Mouse (Mus musculus) hematopoietic multipotent progenitor cell, adult 10-12 weeks (in vitro differentiated cells): ENCODE results near the gene Lypd5. TPM values are rescaled to one million over a fixed set of nuclear protein-coding genes. Genes with fewer than 3 reads are reported as not detected.

ENCODE experiments used
- polyA plus RNA-seq: library from polyadenylated mRNA; stranded (reverse); fragments of >175 nt; gene quantifications from 2 replicates; pipeline ENCODE4 v1.2.3, GENCODE M21; 2012; ENCODE audit warnings: low replicate concordance

Lypd5 gene
- not detected in 2 replicates for polyA plus RNA-seq

DNA sequence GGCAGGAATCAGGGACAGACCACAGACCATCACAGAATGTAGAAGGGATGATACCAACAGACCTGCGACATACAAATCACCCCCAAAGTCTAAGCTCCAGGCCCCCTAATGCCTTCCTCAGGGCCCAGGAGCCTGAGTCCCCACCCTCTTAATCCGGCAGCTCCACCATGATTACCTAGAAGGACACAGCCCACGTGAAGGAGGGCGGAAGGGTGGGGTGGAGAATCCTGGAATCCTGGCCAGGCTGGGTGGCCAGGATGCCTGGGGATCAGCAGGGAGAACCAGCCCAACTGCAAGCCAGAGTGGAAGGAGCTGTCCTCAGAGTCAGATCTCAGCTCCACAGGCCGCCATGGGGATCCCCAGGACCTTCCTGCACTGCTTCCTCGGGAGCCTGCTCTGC lies at the start of gene Lypd5:
TSS of gene Lypd5 (plus strand) at position 301 of the 400 bp plus-strand sequence.

DNA sequence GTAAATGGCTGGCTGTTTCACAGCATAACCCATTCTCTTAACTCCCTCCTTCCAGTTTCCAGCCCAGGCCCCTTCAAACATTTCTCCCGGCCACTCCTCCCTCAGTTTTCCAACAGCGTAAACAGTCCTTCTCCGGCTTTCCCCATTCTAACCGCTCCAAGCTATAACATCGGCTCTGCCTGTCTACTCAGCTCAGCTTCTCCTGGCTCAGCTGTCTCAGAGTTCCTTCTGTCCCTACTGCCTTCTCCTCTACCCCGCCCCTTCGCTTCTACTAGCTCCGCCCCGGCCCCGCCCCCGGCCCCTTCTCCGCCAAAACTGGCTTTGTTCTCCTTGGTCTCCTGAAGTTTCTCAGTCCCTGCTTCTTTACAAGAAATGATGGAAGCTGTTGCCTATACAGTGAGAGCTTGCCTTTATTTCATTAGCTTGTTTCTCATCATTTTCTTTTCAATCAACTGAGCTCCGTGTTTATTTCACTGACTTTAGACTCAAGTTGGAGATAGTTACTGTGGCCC lies 48.2 kb upstream of the Lypd5 start, which contains the start of gene Zfp61:
TSS of gene Zfp61 (minus strand) at position 462 of the 512 bp plus-strand sequence.

DNA sequence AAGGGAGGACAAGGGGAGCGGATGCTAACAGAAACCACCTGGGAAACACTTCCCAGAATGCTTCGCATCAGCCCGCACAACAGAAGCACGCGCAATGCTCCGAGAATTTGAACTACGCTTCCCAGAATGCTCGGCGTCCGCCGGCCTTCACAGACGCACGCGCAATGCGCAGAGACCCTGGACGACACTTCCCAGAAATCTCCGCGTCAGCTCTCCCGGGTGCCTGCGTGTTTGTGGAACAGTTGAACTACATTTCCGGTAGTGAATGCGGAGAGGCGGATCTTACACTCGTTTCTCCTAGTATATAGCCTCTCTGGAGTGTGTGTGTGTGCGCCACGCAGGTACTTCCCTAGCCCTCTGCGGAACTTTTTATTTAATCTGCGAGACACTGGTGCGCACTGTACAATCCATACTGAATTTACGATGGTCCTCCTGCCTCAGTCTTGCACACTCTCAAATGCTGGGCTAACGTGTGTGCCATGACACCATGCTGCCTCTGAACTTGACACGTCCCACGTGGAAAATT lies 32.4 kb upstream of the Lypd5 start, which contains the start of gene Zfp94:
TSS of gene Zfp94 (minus strand) at position 100 of the 526 bp plus-strand sequence.

DNA sequence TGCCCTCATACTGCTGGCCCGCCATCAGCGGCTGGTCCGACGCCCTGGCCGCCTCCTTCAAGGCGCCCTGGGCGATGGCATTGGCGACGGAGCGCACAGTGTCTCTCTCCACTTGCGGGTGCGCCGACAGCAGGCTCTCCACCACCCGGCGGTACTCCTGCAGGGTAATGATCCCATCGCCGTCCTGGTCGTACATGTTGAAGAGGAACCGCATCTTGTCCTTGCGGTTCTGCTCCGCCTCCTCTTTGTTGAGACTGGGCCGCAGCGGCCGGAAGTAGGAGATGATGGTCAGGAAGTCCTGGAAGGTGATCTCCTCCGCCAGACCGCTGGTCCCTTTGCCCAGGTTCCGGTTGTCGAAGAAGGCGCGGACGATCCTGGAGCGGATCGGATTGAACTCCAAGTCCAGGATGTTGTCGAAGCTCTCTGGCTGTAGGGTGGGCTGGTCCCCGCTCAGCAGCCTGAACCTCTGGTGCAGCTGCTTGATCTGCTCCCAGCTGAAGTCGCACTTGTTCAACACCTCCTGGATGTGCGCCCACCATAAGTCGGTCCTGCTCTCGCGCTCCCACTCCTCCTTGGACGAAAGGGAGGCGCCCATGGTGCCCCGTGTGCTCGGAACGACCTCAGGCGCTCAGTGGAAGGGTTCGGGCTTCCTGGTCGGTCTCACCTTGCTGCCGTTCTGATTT lies 15.6 kb upstream of the Lypd5 start, which contains the start of gene Tescl:
TSS of gene Tescl (minus strand) at position 633 of the 683 bp plus-strand sequence.

DNA sequence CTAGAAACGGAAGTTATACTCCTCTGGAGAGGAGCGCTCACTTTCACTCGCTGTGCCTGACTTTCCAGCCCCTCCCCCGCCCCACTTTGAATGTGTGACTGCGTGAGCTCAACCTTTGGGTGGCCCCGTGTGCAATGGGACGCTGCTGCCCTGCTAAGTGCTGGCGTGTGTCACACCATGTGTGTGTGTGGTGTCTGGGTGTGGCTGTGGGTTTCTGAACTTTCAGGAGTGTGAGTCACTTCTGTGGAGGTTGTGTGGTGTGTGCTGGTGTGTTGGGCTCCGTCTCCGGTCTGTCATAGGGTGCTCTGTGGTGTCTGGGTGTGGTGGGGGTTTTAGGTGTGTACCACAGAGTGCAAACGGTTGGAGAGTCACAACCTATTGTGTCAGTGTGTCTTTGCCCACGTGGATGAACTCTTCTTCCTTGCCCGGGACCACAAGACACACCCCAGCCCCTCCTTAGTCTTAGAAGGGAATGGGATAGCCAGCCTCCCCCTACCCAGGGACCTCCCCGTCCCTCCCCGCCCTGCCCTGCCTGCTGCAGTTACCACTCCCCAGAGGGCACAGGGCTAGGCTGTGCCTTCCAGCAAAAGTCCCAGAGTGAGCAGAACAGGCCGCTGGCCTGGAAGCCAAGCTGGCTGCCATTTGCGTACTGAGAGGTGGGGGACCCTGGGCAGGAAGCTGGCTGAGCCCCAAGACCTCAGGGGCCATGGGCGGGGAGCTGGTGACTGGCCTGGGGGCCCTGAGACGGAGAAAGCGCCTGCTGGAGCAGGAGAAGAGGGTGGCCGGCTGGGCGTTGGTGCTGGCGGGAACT lies 20.9 kb downstream of the Lypd5 start, which contains the start of gene Kcnn4:
TSS of gene Kcnn4 (plus strand) at position 533 of the 811 bp plus-strand sequence.

DNA sequence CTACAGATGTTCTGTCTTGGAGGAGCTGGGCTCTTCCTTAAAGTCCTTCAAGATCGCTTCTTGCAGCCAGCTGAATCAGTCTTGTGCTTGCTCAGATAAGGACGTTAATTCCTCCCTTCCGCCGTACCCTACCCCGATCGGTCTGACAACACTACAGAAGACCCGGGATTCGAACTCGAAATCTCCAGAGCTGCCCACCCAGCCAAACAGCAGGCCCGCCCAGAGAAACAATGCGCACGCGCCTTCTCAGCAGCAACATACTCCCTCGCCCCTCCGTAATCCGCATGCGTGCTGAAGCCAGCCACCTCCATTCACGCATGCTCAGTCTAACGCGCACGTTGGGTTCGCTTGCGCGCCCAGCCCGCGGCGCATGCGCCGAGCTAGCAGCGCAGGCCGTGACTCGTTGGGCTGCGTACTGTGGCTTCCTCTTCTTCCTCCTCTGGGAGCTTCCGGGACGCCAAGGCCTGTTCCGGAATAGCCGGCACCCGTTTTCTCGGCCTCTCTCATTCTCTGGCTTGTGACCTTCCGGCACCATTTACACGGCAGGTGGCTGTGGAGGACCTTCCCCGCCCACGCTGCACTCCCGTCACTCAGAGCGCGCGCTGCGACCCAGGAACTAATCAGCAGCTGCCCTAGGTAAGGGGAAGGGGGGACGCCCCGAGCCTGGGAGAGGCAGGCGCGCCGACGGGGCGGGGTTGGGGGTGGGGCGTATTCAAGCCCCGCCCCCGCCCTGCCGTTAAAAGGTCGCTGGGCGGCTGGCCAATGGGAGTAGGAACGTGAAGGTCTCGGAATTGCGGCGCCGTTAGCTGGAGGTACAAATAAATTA lies 50.5 kb downstream of the Lypd5 start, which contains the start of gene Smg9:
TSS of gene Smg9 (plus strand) at position 364 of the 826 bp plus-strand sequence.

Other genes starting within 250 kb of the Lypd5 start
- 0.14 and 0.28 TPM in 2 replicates for gene Zfp112, start 236.9 kb upstream of the Lypd5 start, polyA plus RNA-seq
- 0.65 and 0.89 TPM in 2 replicates for gene Zfp235, start 215.0 kb upstream of the Lypd5 start, polyA plus RNA-seq
- 0.27 and 0.54 TPM in 2 replicates for gene Zfp114, start 174.1 kb upstream of the Lypd5 start, polyA plus RNA-seq
- gene Zfp111, start 137.8 kb upstream of the Lypd5 start, polyA plus RNA-seq: 0.11 TPM in 1 of 2 replicates, not detected in the other
- gene Zfp109, start 111.6 kb upstream of the Lypd5 start, polyA plus RNA-seq: 0.29 and 0.45 TPM in 2 replicates
- gene Zfp108, start 94.4 kb upstream of the Lypd5 start, polyA plus RNA-seq: 0.10 and 0.11 TPM in 2 replicates
- 0.26 and 0.28 TPM in 2 replicates for gene Zfp93, start 78.8 kb upstream of the Lypd5 start, polyA plus RNA-seq
- gene Zfp61, start 48.0 kb upstream of the Lypd5 start, polyA plus RNA-seq: 1.5 and 4.7 TPM in 2 replicates
- gene Zfp94, start 32.5 kb upstream of the Lypd5 start, polyA plus RNA-seq: 3.9 and 7.2 TPM in 2 replicates
- not detected in 2 replicates for gene Tescl, start 15.3 kb upstream of the Lypd5 start, polyA plus RNA-seq
- gene Kcnn4, start 21.1 kb downstream of the Lypd5 start, polyA plus RNA-seq: 79.8 and 80.4 TPM in 2 replicates
- gene Smg9, start 50.4 kb downstream of the Lypd5 start, polyA plus RNA-seq: 61.7 and 154 TPM in 2 replicates
- not detected in 2 replicates for gene Irgc1, start 103.1 kb downstream of the Lypd5 start, polyA plus RNA-seq
- gene Plaur, start 113.3 kb downstream of the Lypd5 start, polyA plus RNA-seq: 117 and 298 TPM in 2 replicates
- gene Cadm4, start 132.8 kb downstream of the Lypd5 start, polyA plus RNA-seq: 2.0 and 2.4 TPM in 2 replicates
- 7.0 and 19.2 TPM in 2 replicates for gene Zfp428, start 157.8 kb downstream of the Lypd5 start, polyA plus RNA-seq
- not detected in 2 replicates for gene AC161166.1, start 163.3 kb downstream of the Lypd5 start, polyA plus RNA-seq
- gene Irgq, start 181.5 kb downstream of the Lypd5 start, polyA plus RNA-seq: 12.8 and 24.4 TPM in 2 replicates
- gene Pinlyp, start 196.9 kb downstream of the Lypd5 start, polyA plus RNA-seq: 0.44 TPM in 1 of 2 replicates, not detected in the other
- 98.5 and 301 TPM in 2 replicates for gene Xrcc1, start 197.1 kb downstream of the Lypd5 start, polyA plus RNA-seq
- gene Ethe1, start 238.3 kb downstream of the Lypd5 start, polyA plus RNA-seq: 18.7 and 25.3 TPM in 2 replicates
- gene Zfp575, start 238.4 kb downstream of the Lypd5 start, polyA plus RNA-seq: 0.53 and 2.1 TPM in 2 replicates